Mouse (Mus musculus): ENCODE measurements around the gene Vdac2. TPM values are rescaled to one million over a fixed set of nuclear protein-coding genes. Genes with fewer than 3 reads are reported as not detected.

The Vdac2 gene
- 283 and 398 TPM in 2 replicates for polyA plus RNA-seq (2012; rRNA removed; ENCODE audit: low replicate concordance)

DNA sequence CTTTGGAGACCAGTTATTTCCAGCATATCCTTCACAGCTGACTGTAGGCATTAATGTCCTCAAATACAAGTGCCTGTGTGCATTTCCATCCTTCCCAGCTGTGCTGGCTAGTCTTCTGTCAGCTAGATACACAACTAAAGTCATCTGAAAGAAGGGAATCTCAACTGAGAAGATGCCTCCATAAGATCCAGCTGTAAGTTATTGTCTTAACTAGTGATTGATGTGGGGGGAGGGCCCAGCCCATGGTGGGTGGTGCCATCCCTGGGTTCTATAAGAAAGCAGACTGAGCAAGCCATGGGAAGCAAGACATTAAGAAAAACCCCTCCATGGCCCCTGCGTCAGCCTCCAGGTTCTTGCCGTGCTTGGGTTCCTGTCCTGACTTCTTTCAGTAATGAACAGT is at the start of gene Vdac2:
TSS of gene Vdac2 (plus strand) at position 301 of the 400 bp plus-strand sequence.

DNA sequence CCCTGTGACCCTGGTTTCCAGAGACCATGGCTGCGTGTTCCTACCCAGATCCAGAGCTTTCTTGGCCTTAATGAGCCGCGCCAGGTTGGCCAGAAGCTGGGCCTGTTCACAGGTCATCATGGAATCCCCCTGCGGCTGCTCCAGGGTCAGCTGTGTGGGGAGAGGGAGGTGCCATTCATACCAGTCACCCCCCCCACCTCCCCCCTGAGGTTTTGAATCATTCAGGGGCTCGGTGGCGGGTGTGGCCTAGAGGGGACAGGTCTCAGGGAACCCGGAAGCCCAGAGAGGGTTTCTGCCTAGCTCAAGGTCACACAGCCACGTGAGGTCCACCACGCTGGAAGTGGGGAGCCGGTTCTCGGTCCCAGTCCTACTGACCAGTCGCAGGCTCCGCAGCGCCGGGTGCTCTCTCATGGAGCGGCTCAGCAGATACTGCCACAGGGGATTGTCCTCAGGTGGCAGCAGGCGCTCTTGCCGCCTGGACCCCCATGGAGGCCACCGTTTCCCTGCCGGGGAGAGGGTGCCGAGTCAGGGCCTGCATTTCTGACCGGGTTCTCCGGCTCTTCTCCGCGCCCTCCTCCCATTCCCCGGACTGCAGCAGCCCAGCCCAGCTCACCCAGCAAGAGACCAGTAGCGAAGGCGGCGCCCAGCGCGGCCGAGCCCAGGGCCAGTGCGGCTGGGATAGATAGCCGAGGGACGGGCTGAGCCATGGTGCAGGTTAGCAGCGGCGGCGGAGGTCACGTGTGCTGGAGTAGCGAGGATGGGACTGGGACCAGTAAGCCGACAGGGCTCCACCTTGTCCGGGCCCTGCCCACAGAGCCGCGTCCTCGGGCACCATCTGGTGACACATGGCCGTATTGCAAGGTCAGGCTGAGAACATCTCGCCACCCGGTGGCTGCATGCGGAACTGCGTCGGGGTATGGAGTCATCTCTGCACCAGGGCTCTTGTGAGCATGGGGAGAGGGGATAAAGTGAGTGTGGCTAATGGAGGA is 23.4 kb downstream of the Vdac2 start, which contains the start of gene Comtd1:
TSS of gene Comtd1 (minus strand) at position 812 of the 989 bp plus-strand sequence.

Other genes starting within 250 kb of the Vdac2 start
- not detected in 2 replicates for gene Dupd1, start 110.7 kb upstream of the Vdac2 start, polyA plus RNA-seq (2012; rRNA removed; ENCODE audit: low replicate concordance)
- 9.5 and 27.2 TPM in 2 replicates for gene Samd8, start 74.7 kb upstream of the Vdac2 start, polyA plus RNA-seq (2012; rRNA removed; ENCODE audit: low replicate concordance)
- gene Dusp13, start 74.1 kb upstream of the Vdac2 start, polyA plus RNA-seq (2012; rRNA removed; ENCODE audit: low replicate concordance), result 1.2 and 1.7 TPM in 2 replicates
- gene Comtd1, start 23.7 kb downstream of the Vdac2 start, polyA plus RNA-seq (2012; rRNA removed; ENCODE audit: low replicate concordance), result 55.5 and 124 TPM in 2 replicates
- gene Zfp503, start 164.4 kb downstream of the Vdac2 start, polyA plus RNA-seq (2012; rRNA removed; ENCODE audit: low replicate concordance), result 16.7 and 28.4 TPM in 2 replicates
- 0.78 TPM in 1 of 2 replicates, not detected in the other for gene Lrmda, start 194.5 kb downstream of the Vdac2 start, polyA plus RNA-seq (2012; rRNA removed; ENCODE audit: low replicate concordance)

Measured in duodenum, adult 2 months (tissue).